Mouse (Mus musculus) heart, postnatal 25 days (tissue): ENCODE measurements around the gene Adamtsl3. TPM values are rescaled to one million over a fixed set of nuclear protein-coding genes. Genes with fewer than 3 reads are reported as not detected.

Experiments
- DNase-seq: peaks from one replicate; pipeline ENCODE4 v3.0.0; 2022; ENCODE audit warnings: low spot score
- intact Hi-C: fragments of 180-260 bp; cut with DNase I; formaldehyde crosslinking; loops from one replicate; pipeline ENCODE4 v1.15.1; 2025
- total RNA-seq, 2 experiments: library from RNA; stranded (reverse); gene quantifications; 2 replicates each; pipeline ENCODE4 v1.2.3; 2021

Gene Adamtsl3
- total RNA-seq, 2 experiments from 2014 or later: 7.7 TPM

DNA sequence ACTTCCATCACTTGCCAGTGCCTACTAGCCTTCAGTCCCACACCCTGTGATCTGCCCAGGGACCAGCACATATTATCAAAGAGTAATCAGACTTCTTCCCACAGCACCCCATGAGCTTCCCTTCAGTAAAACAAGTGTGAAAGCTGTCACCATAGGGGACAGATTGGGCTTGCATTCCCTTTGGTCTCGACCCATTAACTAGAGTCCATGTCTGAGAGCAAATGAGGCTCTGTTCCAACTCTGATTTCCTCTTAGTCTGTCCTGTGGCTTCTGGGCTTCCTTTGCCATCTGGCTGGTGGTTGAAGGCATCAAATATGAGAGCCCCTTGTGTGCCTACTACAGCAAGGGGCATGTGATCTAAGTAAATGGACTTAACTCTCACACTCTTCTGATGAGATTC lies 237.5 kb downstream of the Adamtsl3 start:
- intact Hi-C loops: no loop called here
- no peak for DNase-seq

GRCm38 (mm10) chr7:82580007-82580406 lies 244.5 kb downstream of the Adamtsl3 start:
- intact Hi-C loops: no loop called here
- DNase-seq: no peak

DNA sequence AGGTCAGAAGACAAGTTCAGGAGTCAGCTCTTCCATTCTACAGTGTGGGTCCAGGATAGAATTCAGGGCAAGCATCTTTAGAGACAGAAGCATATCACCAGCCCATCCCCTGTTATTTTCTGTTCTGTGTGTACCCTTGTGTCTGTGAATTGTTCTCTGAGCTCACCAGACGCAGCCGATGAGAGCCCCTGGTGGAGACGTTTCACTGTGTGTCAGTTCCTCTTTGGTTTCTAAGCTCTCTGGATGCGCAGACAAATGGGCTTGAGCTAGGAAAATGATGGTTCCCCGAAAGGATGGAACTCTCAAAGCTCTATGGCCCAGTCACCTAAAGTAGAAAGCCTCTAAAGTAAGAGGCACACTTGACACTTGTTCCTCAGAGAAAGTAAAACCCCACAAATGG lies 246.3 kb downstream of the Adamtsl3 start:
- DNase-seq: no peak
- intact Hi-C loops: no loop called here

DNA sequence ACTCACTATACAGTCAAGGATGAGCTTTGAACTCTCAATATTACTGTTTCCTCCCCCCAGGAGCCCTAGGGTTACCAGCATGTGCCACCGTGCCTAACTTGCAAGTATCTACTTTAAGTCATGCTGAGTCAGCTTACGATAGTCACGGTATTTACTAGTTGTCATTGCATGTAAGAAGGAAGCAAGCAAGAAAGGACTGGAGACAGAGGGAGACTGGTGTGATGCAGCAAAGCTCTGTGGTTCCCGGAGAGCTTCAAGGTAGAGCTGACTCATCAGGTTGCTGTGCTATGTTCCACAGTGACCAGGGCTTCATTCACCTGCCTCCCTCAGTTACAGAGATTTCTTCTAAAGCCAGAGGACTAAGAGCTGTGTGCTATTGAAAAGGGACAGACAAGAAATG lies 247.0 kb downstream of the Adamtsl3 start:
- intact Hi-C loops: no loop called here
- no peak for DNase-seq

DNA sequence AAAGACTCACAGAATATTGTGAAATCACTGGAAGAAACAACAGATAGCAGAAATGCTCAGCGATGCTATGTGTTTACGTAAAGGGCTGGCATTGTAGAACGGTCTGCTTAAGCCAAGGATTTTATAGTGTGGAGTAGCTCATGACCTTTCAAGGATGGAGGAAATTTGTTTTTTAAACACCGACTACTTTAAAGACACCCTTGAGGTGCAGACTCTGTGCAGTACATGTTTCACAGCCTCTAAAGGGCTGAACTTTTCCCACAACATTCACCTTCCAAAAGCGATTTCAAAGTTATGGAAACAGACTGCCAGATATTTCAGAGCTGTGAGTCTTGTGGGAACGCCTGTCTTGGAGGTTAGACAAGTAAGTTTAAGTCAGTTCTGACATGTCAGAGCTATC lies 255.4 kb downstream of the Adamtsl3 start:
- intact Hi-C loops: no loop called here
- no peak for DNase-seq

DNA sequence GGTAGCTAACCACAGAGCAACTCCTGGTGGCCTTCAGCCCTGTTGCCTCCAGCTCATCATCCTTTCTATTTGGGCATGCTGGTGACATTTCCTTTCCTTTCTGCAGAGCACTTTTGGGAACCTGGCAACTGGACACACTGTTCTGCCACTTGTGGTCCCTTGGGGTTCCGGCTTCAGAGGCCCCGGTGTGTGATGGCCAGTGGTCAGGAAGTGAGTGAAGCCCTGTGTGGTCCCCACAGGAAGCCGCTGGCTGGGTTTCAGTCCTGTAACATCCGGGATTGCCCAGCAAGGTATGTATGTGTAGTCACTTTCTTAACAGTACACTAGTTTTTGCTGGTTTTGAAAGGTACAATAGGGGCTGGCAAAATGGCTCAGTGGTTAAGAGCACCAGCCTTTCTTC lies 266.5 kb downstream of the Adamtsl3 start:
- DNase-seq: no peak
- intact Hi-C loops: no loop called here

- no peak for DNase-seq
- intact Hi-C loops: no loop called here
Observed at GRCm38 (mm10) chr7:82605425-82605824, 269.9 kb downstream of the Adamtsl3 start.

GRCm38 (mm10) chr7:82609629-82610028 lies 274.1 kb downstream of the Adamtsl3 start:
- intact Hi-C loops: no loop called here
- DNase-seq: no peak

- no peak for DNase-seq
- intact Hi-C loops: no loop called here
Observed at GRCm38 (mm10) chr7:82625342-82625741, 289.8 kb downstream of the Adamtsl3 start.

- intact Hi-C loops: no loop called here
- no peak for DNase-seq
Observed at GRCm38 (mm10) chr7:82647183-82647582, 311.7 kb downstream of the Adamtsl3 start.

- intact Hi-C loops: no loop called here
- DNase-seq: no peak
Observed at GRCm38 (mm10) chr7:82647909-82648308, 312.4 kb downstream of the Adamtsl3 start.

DNA sequence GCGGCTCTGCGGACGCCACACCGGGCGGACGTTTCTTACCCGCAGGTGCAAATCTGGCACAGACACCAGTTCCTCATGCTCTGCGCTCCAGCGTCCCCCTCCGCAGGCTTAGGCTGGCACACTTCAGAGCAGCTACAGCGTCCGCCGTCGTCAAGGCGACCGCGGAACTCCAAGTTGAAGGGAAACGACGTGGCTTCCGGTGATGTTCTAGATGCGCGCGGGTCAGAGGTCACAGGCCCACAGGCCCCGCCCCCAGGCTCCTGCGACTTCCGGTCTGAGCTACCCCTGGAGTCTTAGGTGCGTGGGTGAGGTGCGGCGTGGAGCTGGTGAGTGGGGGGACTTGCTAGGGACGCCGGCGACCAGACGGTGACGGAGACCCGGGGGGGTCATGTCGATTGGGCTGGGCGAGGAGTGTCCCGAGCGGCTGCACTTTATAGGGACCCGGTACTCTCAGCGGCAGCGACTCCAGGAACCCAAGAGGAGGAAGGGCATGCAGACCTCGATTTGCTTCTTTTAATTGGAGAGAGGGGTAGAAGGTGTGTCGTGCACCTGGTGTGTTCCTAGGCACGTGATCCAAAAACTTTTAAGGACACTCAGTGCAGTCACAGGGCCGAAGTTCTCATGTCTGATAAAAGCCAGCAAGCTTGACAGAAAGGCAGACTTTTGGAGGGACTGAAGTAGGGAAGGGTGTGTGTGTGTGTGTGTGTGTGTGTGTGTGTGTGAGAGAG lies 313.0 kb downstream of the Adamtsl3 start, which contains the start of the genes Saxo2 and Efl1:
Gene Saxo2, minus strand, starts transcription at position 176 of the 728 bp plus-strand sequence.
Gene Efl1, plus strand, starts transcription at position 262 of the 728 bp plus-strand sequence.
- intact Hi-C loops: no loop called here
- peak; percentile 80 for DNase-seq

- DNase-seq: no peak
- intact Hi-C loops: no loop called here
Observed at GRCm38 (mm10) chr7:82649081-82649445, 313.6 kb downstream of the Adamtsl3 start.

Other genes starting within 250 kb of the Adamtsl3 start
- under 1 TPM; 0.61 to 0.96 TPM for gene Sh3gl3, start 161.9 kb upstream of the Adamtsl3 start, total RNA-seq